Mouse (Mus musculus) regulatory T cell (primary cell): ENCODE data around the gene Mrpl2.

Source experiments
- in situ Hi-C: fragments of 300-600 bp; cut with MboI, MseI; formaldehyde crosslinking; loops from one replicate; pipeline ENCODE4 v1.15.1; 2025; ENCODE audit warnings: high pct_unique_total_duplicates

The Mrpl2 gene

DNA sequence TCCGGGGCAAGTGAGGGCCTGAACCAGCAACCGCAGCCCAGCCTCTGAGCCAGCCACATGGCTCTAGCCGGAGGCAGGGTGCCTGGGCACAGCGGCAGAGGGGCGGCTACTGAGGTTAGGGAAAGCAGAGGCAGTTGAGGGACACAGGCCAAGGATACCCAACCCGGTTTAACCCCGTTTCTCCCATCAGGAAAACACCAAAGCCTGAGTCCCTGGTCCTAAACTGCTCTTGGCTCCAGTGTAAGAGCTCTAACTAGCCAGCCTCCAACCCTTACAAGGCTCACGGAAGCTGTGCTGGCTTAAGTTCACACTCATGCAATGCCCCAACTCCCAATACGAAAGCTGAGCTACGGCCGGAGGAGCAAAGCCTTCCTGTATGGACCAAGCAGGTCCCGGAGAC is 21.4 kb upstream of the Mrpl2 start:
- in situ Hi-C loops: no loop called here

DNA sequence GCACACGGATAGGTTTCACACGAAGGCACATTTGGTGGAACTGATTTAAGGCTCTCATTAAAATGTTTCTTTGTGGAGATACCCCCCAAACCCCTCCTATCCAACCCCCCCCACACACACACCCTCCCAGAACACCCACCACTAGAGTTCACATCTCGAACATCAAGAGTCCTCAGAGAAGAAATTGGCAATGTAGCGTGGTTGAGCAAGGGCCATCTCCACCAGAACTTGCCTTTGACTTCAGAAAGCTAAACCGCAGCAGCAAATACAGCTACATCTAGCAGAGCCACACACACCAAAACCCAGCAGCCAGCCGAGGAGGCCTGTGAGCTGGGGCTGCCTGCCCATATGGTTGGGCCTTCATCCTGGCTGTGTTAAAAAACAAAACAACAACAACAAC is 18.6 kb upstream of the Mrpl2 start:
- in situ Hi-C loops: no loop called here

DNA sequence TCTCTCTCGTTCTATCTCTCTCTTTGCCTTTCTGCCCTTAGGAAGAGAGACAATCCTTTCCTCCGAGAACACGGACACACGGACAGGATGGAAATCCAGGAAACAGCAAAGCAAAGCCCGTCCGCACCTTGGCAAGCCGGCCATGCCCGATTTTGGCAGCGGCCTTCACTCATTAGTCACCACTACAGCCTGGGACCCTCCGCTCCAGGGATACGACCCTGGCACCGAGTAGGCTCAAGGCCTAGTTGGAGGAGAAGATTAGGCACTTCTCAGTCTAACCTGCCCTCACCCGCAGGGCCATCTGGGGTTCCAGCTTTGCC is 17.6 kb upstream of the Mrpl2 start:
- in situ Hi-C loops: no loop called here

DNA sequence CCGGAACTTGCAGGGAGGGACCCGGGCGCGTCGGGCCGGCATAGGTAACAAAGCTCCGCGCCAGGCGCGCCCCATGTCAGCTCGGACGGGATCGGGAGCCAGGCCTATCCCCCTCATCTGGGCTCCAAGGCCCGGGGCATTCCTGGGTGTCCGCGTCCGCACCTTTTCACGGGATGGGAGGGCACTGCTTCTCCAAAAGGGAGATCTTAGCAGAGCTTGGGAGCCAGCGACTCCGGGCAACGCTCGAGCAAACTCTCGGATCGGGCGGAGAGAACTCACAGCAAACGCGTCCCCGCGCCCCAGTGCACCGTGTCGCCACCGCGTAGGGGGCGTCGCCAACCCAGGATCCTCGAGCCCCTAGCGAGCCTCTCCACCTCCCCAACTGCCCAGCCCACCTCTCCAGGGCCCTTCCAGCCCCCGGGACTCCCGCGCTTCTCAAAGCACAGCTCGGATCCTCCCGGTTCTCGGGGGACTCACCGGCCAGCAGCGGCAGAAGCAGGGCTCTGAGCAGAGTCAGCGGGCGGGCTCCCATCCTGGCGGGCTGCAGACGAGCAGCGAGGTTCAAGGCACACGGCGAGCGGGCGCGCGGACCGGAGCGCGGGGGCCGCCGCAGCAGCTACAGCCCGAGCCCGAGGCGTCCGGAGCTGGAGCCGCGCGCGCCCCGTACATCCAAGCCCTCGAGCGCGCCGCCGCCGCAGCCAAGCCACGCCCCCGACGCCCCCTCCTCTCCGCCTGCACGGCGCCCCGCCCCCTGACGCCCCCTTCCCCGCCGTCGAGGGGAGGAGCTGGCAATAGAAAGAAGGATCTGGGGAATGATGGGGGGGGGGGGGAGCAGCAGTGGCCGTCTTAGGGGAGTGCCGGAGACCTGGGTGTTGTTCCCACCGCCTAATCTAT is 17.0 kb upstream of the Mrpl2 start, which contains the start of gene Ptk7:
Gene Ptk7 (minus strand): TSS at position 714 of the 894 bp plus-strand sequence.
- in situ Hi-C loops: no loop called here

DNA sequence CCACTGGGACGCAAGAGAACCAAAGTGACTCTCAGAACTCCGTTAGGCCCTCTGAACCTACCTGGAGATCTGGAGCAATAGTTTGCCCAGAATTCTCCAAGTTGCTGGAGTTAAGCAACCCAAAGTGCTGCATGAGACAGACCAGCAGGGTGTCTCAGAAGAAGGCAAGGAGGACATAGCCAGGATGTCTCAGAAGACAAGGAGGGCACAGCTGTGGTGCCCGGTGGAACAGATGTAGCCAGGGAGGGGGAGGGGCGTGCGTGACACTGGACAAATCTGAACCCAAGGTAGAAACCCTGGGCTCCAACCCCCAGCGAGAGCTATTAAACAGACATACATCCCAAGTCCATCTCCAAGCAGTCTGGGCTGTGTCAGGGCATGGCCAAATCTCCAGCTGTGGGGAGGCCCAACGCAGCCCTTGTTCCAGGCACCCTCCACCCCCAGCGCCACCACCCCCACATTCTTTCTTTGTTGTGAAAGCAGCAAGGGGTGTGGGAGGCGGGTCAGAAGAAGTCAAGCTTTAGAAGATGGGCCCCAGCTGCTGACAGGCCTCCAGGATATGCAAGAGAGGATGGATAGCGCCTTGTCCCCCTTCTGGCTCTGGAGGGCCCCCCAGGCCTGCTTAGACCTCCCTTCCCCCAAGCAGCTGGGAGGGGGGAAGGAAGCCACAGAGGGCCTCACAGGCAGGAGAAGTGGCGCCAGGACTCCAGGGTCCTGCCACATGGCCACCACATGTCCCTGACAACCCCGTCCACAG is 16.2 kb upstream of the Mrpl2 start:
- in situ Hi-C loops: no loop called here

DNA sequence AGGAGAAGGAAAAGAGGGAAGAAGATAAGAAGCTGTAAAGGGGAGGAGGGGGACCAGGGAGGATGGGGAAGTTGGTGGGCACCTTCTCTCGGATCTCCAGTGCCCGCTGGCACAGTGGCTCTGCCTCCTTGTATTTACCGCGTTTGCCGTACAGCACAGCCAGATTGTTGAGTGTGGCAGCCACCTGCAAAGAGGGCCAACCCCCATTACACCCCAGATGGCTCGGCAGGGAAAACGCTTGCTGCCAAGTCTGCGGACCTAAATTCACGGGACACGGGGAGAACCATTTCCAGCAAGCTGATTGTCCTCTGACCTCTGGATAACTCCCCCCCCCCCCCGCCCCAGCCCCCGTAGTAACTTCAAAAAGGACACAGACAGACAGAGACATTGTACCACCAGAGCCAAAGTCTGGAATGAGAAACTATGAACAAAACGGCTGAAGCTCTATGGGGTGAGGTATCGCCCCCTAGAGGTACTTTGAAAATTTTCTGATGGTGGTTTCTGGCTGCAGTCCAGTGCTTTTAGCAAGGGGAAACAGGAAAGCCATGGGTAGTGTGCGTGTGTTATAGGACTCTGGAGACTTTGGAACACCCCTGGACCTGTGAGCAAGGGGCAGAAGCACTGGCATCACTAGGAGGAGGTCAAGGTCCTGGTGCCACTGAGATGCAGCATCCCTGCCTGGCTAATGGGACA is 9.1 kb upstream of the Mrpl2 start:
- in situ Hi-C loops: no loop called here

DNA sequence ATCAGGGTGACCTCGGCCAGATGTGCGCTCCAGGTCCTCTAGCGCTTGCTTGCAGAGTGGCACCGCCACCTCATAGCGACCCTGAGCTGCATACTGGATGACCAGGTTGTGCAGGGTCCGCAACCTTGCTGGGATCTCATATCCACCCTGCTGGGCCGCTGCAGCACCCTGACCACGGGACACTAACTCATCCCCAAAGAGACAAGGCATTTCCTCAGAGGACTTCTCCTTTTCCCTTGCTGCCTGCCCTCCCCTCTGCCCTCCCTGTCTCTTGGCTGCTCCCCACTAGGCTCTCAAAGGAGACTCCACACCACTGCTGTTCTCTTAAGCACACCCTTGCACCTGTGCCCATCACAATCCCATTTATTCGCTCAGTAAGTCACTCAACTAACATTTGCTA is 6.1 kb upstream of the Mrpl2 start:
- in situ Hi-C loops: no loop called here

DNA sequence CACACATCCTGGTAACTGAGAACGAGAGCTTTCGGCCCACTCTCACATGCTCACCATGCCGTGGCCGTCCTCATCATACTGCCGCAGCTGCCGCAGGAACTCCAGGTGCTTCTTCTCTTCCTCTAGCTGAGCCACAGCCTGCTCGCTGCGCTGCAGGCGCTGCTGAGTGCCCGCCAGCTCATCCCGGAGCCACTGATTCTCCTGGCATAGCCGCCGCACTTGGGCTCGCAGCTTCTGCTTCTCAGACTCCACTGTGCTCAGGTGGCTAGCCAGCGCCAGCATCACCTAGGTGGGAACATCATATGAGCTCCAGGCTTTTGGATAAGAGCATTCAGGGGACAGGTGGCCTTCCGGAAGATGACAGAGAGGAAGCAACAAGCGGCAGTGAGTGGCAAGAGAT is 4.0 kb upstream of the Mrpl2 start:
- in situ Hi-C loops: no loop called here

DNA sequence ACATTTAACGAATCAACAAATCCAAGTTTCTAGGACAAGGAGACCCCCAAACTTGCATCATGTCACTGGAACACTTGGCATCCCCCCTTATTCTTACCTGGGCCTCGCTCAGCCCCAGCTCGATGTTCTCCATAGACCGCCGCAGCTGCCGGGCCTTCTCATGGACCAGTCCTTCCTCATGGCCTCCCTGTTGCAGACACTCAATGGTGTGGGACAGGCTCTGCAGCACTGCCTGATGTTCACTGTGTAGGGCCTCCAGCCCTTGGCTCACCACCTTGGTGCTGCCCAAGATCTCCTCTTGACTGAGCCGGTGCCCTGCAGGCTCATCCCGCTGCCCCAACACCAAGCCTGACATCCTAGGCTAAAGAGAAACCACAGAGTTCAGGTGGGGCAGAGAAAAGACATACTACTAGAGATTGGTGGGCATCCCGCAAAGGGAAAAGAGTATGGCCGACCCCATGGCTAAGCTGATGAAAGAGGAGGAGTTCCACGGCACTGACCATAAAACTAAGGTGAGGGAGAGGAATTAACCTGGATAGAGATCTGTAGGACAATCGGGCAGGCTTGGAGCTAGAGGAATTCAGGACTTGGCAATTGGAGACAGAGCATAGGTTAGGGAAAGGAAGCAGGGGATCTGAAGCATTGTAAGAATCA is 1.8 kb upstream of the Mrpl2 start:
- in situ Hi-C loops: no loop called here

DNA sequence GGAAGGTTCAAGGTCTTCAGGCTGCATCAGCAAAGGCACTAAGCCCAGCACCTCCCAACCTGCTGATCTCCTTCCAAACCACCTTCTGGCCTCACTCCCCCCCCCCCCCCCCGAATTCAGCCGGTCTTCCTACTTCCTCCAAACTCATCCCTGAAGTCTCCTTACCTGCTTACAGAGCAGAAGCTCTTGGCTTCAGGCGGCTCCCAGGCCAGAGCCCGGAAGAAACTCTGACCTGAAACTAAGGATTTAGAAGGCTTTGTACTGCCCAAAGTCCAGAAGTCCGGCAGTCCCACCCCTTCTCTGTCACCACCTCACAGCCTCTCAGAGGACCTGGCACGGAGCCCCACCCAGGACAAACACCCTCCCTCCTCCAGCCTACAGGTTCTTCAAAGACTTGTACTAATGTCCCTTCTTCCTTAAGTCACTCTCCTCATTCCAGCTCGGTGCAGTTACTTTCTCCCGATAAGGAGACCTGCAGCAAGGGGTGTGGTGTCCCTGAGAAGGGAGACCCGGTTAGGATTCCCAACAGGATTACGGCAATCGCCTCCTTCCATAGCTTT is 1.0 kb upstream of the Mrpl2 start:
- in situ Hi-C loops: no loop called here

DNA sequence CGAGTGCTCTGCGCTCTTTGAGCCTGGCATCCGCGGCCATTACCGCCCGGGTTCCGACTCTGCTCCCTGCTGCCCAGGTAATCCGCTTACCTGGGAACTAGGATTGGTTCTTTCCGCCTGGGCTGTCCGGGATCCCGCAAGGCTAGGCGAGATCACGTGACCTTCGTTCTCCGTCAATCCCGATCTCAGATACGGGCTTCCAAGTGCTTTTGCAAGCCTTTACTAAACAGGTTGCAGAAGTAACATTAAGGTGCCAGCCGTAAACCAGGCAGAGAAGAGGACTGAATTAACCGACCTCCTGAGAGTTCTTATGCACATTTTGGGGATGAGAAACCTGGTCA is 263 bp downstream of the Mrpl2 start:
- in situ Hi-C loops: no loop called here

DNA sequence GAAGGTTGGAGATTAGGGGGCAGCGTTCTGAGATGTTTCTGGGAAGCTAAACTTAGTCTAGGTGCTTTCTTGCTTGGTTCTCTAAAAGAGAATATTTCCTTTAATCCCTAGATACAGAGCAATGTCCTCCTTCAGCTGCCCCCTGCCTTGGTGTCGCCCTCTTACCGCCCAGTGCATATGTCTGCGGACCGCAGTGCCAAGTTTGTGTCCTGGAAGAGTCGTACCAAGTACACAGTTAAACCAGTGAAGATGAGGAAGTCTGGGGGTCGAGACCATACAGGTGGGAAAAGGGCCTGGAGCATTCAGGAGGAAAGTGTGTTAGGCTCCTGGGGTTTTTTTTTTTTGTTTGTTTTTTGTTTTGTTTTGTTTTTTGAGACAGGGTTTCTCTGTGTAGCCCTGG is 1.2 kb downstream of the Mrpl2 start:
- in situ Hi-C loops: no loop called here

DNA sequence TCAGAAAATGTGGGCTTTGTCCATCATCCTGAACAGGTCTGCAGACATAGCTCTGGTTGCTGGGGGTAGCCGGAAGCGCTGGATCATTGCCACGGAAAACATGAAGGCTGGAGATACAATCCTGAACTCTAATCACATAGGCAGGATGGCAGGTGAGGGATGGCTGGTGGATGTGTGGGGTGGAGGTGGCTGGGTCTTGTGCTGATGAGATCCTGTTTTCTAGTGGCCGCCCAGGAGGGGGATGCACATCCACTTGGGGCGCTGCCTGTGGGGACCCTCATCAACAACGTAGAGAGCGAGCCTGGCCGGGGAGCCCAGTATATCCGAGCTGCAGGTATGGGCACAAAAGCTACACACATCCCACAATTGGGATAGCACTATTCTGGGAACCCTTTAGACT is 2.4 kb downstream of the Mrpl2 start:
- in situ Hi-C loops: no loop called here

DNA sequence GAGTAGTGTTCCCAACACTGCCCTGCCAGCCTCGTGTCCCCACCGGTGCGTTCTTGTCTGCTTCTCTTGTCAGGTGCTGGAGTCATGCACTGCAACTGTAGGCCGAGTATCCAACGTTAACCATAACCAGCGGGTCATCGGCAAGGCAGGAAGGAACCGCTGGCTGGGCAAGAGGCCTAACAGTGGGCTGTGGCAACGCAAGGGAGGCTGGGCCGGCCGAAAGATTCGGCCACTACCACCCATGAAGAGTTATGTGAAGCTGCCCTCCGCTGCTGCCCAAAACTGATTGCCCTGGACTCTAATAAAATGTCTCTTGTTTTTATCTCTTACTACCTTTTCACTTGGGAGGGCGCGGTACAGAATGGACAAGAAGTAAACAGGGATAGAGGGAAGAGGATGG is 3.8 kb downstream of the Mrpl2 start:
- in situ Hi-C loops: no loop called here

DNA sequence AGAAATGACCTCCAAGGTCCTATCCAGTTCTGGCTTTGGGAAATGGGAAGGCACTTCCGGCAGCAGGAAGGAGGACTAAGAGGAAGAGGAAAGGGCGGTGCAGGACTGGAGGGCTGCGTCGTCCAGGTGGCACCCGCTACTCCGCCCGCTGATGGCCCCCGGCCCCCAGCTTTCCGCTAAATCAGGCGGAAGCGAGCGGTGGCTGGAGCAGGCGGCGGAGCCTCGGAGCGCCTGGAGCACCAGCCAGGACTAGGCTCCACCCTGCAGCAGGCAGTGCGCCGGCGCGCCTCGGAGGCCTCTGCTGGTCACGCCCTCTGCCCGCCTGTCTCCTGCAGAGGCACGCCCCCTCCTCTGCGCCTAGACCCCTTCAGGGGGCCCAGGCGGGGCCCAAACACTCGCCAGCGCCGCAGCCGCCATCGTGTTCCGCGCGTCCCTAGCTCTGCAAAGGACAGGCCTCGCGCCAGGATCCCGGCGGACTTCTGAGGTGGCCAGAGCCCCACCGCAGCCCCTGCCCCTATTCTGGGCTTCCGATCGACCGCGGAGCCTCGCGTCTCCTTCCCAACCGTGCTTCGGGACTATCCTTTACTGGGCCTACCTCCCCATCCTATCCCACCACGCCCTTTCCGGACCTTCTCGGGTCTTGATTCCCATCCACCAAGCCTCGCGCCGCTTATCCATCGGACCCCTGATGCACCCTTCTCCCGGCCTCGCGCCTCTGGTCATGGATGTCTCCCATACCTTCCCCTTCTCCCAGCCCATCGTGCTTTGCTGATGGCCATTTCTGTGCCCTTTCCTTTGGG is 4.4 kb downstream of the Mrpl2 start, which contains the start of gene Cul7:
Gene Cul7 (plus strand): TSS at position 106 of the 800 bp plus-strand sequence.
- in situ Hi-C loops: no loop called here

DNA sequence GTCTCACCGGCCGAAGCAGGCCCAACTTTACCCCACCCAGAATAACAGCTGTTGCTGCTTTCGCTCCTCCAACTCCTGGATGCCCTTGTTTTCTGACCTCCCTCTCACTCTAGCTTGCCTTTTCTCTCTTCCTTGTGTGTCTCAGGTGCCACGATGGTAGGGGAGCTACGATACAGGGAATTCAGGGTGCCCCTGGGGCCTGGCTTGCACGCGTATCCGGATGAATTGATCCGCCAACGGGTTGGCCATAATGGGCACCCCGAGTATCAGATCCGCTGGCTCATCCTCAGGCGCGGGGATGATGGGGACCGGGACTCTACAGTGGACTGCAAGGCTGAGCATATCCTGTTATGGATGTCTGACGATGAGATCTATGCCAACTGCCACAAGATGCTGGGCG is 5.3 kb downstream of the Mrpl2 start:
- in situ Hi-C loops: no loop called here

DNA sequence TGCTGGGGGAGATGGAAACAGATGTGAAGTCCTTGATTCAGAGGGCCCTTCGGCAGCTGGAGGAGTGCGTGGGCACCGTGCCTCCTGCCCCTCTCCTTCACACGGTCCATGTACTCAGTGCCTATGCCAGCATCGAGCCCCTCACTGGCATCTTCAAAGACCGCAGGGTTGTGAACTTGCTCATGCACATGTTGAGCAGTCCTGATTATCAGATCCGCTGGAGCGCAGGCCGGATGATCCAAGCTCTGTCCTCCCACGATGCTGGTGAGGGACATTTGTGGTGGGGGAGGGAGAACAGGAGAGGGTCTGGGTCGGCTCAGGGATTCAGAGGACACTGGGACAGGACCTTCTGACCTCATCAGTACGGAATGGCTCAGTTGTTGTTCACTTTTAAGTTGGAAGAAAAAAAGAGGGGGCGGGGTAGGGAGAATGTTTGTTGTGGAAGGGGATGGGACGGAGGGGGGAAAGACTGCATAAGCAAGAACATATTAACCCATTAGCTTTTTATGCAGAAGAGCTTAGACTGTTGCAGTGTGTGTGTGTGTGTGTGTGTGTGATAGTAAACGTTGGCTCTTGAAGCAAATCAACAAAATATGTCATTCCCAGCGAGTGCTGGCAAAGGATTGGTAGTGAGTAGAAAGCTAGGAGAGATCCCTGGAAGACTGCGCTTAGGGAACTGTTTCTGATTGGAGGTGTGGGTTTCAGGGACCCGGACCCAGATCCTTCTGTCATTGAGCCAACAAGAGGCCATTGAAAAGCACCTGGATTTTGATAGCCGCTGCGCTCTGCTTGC is 5.9 kb downstream of the Mrpl2 start:
- in situ Hi-C loops: no loop called here

DNA sequence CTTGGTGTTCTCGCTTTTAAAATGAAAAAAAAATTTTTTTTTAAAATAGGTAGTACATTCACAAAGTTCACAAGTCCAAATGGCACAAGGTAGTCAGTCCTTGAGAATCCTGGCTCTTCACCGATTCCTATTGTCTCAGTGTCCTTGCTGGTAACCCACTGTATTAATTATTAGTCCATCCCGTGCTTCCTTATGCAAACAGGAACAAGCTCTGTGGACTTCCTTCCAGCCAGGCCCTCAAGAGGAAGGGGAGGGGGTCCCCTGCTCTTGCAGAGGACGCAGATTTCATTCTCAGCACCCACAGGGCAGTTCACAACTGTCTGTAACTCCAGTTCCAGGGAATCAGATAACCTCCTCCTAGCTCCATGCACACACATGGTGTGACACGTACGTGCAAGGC is 10.0 kb downstream of the Mrpl2 start:
- in situ Hi-C loops: no loop called here

DNA sequence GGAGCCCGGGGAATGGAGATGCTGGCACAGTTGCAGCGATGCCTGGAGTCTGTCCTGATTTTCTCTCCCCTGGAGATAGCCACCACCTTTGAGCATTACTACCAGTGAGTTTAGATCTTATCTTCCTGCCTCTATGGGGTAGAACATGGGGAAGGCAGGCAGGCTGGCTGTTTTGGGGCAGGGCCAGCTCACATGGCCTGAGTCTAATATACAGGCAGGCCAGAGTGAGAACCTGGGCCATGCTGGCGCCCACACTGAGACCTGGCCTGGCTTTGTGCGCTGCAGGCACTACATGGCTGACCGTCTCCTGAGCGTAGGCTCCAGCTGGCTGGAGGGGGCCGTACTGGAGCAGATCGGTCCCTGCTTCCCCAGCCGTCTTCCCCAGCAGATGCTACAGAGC is 15.3 kb downstream of the Mrpl2 start:
- in situ Hi-C loops: loop anchor here (5.0 kb wide), 1 partner anchor 61 kb away; no protein-coding TSS in a partner anchor

DNA sequence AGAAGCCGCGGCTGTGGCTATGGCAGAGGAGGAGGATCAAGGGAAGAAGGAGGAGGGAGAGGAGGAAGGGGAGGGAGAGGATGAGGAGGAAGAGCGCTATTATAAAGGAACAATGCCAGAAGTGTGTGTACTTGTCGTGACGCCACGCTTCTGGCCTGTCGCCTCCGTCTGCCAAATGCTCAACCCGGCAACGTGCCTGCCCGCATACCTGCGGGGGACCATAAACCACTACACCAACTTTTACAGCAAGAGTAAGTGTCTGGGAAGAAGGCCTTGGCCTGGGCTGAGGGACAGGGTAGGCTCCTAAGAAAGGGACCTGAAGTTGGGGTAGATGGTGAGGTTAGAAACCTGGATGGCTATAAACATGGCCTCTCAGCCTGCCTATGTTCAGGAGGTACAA is 16.0 kb downstream of the Mrpl2 start:
- in situ Hi-C loops: loop anchor here (5.0 kb wide), 1 partner anchor 60 kb away; no protein-coding TSS in a partner anchor
